Mouse (Mus musculus): ENCODE data around the gene Enpp3. TPM values are rescaled to one million over a fixed set of nuclear protein-coding genes. Genes with fewer than 3 reads are reported as not detected.
"Not testable (repeated sequence)": the region's sequence is repeated elsewhere in the genome, so short reads cannot be mapped to it uniquely, and the experiment has no call there.

Enpp3 gene
- total RNA-seq, 1 experiment from 2014 or later = 1.0 TPM

DNA sequence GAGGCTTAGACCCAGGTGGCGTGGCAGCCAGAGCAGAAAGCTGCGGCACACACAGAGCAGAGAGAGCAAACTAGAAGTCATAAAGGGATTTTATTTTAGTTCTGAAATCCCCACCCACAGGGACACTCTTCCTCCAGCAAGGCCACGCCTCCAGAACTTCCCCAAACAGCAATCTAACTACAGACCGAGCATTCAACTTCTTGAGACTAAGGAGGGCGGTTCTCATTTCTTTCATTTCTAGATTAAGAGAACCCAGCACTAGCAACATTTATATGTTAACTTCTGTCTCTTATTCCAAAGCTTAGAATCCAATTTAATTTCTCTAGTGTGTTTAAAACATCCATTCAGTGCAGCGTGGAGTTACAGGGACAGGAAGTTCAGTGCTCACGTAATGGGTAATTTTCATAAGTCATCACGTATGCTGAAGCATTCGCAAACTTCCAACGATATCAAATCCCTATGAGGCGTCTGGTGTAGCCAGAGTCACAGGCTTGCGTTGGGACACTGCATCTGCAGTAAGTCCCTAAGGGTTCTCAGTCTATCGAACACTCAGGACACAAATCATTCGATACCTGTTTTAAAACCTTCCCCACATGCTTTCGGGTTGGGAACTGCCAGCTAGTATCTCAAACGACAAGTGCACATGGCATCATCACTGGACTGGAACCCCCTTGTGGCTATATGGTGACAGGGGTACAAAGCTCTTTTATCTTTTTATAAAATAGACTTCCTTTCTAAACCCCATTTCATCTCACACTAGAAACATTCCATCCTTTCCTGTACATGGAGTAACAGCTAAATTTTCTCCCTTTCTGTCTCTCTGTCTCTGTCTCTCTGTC, 18.7 kb downstream of the Enpp3 start:
- peak; percentile 76 for ATAC-seq (ENCODE audit: extremely low read depth, insufficient number of reproducible peaks, low FRiP score, poor library complexity, severe bottlenecking)

DNA sequence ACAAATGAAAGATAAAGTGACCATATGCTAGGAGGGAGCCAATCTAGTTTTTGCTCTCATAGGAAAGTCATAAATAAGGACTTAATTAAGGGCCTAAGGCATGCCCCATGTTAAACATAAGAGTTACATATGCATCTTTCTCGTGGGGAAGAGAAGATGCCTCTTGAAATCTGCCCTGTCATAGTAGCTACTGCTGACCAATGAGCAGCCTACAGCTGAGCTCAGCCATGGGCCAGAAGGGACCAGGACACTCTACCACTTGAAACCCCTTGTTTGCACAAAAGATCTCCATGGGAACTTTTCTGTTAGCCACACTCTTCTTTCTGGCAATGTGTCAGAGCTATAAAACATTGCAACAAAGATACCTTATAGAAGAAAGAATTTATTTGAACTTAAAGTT, 19.4 kb downstream of the Enpp3 start:
- ATAC-seq (ENCODE audit: extremely low read depth, insufficient number of reproducible peaks, low FRiP score, poor library complexity, severe bottlenecking) = 0 out of 2 replicates have a peak, but pooled peaks have one; percentile 5

DNA sequence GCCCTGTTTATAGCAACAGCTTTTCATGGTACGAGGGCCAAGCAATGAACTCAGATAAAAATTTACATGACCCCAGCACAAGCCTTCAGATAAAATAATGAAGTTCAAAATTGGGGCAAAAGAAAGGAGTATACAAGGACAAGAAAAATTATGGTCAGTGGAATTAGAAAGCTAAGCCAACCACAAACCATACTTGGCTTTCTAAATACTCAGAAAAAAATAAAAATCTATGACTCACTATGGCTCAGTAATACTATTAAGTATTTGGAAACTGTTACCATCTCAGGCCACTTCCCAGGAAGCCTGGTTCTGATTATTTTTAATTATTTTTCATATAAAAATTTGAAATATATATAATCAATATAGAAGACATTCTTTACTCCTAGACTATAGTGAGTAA, 19.8 kb downstream of the Enpp3 start:
- no peak for ATAC-seq (ENCODE audit: extremely low read depth, insufficient number of reproducible peaks, low FRiP score, poor library complexity, severe bottlenecking)

DNA sequence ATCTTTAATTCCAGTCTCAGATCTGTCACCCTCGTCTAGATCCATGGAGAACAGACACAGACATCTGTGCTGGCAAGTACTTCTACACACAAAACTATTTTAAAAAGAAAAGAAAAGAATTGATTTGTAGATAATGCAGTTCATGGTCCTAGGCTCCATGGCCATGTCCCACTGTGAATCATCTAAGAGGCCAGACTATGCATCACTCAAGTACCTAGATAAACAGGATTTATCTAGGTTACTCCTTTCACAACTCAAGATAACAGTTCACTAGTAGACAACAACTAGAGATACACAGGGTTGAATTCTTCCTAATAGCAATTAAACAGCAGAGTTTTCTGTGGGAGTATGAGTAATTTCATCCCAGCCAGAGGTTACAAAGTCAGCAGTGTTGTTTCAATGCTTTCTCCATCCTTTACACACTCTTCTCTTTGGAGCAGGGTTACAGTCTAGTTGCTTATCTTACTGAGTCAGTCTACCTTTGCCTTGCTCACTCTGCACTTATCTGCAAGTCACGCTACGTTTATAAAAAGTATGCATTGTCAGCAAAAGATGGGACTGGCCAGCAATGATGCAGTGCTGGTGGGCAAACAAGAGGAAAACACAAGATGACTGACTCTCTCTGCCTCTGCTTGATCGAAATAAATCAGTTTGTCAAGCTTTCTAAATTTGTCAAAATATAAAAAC, 20.5 kb downstream of the Enpp3 start:
- ATAC-seq (ENCODE audit: extremely low read depth, insufficient number of reproducible peaks, low FRiP score, poor library complexity, severe bottlenecking) = no peak

DNA sequence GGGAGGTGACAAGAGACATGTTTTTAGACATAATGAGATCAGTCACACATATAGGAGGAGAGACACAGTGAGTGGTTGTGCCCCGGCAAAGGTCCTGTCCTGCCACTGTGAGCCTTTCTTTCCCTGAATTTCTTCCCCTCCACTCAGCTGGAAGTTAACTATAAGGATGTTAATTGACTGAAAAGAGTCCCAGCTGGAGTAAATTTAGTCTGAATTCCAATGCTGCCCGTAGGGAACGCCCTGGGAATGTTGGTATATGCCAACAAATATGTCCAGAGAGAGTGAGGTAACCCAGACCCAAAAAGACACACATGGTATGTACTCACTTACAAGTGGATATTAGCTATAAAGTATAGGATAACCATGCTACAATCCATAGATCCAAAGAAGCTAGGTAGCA, 23.1 kb downstream of the Enpp3 start:
- no peak for ATAC-seq (ENCODE audit: extremely low read depth, insufficient number of reproducible peaks, low FRiP score, poor library complexity, severe bottlenecking)

DNA sequence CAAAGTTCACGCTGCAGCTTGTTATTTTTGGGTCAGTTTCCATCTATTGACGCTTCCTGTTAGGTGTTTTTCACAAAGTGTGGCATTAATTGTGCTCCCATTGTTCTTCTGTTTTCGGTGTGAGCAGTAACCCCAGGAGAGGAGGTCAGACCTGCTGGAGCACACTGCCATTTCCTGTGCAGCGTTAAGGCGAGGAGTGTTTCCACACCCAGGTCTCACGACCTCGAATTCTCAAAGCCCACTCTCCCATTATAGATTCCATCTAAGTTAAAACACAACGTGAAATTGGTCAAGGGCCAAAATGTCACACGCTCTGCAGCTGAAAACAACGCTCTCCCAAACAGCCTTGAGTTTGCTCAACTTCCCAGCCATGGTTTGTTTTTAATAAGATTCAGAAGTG, 32.0 kb downstream of the Enpp3 start:
- no peak for ATAC-seq (ENCODE audit: extremely low read depth, insufficient number of reproducible peaks, low FRiP score, poor library complexity, severe bottlenecking)

DNA sequence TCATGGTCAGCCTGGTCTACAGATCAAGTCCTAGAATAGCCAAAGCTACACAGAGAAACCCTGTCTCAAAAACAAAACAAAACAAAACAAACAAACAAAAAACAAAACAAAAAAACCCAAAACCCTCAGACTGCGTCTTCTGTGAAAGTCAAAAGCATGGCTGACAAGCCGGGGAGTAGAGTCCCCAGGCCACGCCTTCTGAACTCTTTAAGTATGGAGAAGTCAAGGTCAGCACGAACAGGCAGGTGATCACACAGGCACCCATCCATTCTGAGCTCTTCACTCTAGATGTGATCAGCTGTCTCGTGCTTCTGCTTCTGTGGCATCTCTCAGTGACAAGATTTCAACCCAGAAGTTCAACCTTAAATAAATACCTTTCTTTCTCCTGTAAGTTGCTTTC, 35.9 kb downstream of the Enpp3 start:
- no peak for ATAC-seq (ENCODE audit: extremely low read depth, insufficient number of reproducible peaks, low FRiP score, poor library complexity, severe bottlenecking)

DNA sequence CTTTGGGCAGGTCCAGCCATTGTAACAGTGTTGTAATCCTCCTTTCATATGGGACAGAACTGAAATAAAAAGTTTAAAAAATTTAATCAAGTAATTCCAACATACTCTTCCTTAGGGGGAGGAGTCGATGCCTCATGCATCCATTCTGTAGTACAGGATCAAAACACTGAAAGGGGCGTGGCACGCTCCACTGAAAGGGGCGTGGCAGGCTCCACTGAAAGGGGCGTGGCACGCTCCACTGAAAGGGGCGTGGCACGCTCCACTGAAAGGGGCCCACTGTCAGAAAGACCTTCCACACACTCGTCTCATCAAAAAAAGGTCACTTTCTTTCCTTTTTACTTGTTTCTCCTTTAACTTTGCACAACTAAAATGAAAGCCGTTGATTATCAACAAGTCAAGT, 36.7 kb downstream of the Enpp3 start:
- no peak for ATAC-seq (ENCODE audit: extremely low read depth, insufficient number of reproducible peaks, low FRiP score, poor library complexity, severe bottlenecking)

DNA sequence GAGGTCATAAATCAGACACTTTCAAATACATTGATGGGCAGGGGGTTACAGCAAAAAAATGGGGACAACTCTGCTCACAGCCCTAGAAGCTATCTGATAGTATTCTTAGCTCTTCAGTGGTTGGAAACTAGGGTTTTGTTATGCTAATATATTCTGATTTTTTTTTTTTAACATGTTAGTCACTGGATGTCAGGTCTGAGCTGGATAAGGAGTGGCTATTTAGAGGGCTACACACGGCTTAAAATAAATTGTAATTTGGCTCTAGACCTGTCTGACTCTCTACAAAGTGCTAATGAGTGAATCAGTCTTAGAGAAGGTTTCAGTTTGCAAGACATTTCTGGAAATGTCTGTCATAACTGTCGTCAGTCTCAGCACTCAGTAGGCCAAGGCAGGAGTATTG, 37.5 kb downstream of the Enpp3 start:
- no peak for ATAC-seq (ENCODE audit: extremely low read depth, insufficient number of reproducible peaks, low FRiP score, poor library complexity, severe bottlenecking)

DNA sequence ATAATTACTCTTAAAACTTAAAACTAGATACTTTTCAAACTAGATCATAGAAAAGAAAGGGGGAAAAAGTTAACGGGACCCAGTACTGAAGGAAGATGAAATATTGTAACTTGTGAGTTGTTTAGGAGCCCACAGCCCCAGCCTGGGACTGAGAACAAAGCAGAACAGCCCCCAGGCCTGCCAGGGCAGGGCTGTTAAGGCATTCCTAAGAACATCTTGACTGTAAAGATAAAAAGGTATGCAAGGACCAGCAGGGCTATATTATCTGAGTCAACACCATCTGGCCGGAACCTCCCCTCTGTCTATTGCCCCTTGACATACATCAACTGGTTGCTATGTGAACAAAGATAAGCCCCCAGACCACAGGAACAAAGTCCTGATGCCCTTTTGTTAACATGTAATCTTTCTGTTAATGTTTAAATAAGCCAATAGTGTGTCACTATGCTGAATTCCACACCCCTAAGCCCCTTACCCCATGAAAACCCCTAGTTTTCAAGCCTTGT, 39.8 kb downstream of the Enpp3 start:
- not testable (repeated sequence) for ATAC-seq (ENCODE audit: extremely low read depth, insufficient number of reproducible peaks, low FRiP score, poor library complexity, severe bottlenecking)

DNA sequence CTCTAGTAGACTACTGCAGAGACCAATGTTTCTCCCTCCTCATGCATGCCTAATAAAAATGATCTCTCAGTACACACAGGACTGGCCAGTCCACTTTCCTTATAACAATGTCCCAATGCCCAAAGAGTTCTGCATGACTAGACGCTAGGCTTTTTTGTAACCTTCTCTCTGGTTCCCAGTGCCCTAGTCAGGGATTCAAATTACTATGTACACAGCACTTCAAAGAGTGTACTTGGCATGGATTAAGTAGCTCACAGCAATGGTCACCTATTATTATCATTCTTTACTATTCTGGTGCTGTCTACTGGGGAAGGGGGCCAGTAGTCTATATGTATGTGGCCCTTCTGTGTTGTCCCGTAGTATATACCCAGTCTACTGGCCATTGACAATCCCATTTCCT, 40.8 kb downstream of the Enpp3 start:
- no peak for ATAC-seq (ENCODE audit: extremely low read depth, insufficient number of reproducible peaks, low FRiP score, poor library complexity, severe bottlenecking)

DNA sequence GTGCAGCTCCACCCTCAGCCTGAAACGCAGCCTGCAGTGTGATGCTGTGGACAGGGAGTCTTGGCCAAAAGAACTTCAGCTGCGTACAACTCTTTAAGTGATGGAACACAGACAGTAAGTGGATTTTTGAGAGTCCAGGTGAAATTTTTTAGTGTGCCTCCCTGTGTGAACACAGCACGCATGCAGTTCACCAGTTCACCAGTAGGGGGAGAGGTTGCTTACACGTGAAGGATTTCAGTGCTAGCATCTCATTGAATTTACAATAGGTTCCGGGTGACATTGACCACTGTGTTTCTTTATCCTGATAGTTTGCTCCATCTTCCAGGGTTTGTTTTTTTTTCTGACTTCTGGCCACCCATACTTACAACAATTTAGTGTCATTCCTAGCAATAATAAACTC, 45.4 kb downstream of the Enpp3 start:
- ATAC-seq (ENCODE audit: extremely low read depth, insufficient number of reproducible peaks, low FRiP score, poor library complexity, severe bottlenecking) = peak; percentile 71; the same call in 1 of the 2 replicates

DNA sequence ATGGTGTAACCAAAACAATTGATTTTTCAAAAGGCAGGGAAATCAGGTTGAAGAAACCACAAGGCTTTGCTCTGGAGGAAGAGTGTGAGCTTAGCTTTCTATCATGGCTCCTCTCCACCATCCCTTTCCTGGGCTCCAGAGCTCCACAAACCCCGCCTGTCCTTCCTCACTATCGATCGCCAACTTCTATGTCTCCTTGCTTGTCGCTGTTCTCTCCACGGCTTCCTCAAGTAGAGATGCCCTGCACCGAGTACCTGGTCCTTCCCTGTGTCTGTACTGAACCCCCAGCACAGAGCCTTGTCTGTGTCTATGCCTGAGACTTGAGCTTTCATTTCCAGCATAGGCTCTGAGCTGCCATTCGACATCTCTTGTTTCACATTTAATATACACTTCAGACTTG, 49.9 kb downstream of the Enpp3 start:
- ATAC-seq (ENCODE audit: extremely low read depth, insufficient number of reproducible peaks, low FRiP score, poor library complexity, severe bottlenecking) = no peak

DNA sequence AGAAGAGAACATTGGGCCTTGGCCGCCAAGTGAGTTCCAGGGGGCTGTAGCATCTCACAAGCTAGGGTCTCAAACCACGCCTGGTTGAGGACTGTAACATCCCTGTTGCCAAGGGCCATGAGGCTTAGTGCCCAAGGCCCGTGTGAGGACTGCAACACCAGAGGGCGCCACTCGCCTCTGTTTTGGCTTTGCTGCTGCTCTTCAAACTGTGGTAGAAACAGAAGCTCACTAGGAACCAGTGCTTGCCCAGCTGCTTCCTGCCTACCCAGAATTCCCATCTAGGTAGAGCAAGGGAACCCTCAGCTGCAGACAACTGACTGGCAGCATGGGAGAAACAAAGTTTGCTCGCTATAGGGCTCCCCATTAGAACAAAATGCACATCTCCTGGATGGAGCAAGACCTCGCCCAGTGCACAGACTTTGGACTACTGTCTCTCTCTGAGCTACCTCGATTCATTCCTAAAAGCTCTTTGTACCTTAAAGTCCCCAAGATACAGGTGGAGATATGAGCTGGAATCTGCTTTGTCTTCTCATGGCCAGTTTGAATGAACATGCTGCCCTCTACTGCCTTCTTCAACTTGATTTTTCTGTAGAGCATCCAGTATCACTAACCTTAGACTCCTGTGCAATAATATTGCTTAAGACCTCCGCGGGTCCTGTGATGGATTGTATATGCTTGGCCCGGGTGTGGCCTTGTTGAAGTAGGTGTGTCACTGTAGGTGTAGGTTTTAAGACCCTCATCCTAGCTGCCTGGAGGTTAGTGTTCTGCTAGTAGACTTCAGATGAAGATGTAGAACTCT, 52.7 kb downstream of the Enpp3 start:
- ATAC-seq (ENCODE audit: extremely low read depth, insufficient number of reproducible peaks, low FRiP score, poor library complexity, severe bottlenecking) = peak; percentile 81

DNA sequence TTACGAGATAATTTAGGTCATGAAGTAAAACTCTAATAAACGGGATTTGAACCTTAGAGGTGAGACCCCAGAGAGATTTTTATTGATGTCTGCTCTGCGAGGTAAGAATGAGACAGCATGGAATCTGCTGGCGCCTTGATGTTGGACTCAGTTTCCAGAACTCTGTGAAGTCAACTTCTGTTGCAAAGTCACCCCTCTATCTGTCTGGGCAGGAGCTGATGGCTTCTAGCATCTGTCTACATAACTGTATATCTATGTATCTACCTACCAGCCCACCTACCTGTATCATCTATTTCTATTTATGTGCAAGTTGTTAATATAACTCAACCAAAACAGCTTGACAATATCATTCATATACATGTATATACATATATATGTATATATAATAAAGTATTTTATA, 57.3 kb downstream of the Enpp3 start:
- no peak for ATAC-seq (ENCODE audit: extremely low read depth, insufficient number of reproducible peaks, low FRiP score, poor library complexity, severe bottlenecking)

DNA sequence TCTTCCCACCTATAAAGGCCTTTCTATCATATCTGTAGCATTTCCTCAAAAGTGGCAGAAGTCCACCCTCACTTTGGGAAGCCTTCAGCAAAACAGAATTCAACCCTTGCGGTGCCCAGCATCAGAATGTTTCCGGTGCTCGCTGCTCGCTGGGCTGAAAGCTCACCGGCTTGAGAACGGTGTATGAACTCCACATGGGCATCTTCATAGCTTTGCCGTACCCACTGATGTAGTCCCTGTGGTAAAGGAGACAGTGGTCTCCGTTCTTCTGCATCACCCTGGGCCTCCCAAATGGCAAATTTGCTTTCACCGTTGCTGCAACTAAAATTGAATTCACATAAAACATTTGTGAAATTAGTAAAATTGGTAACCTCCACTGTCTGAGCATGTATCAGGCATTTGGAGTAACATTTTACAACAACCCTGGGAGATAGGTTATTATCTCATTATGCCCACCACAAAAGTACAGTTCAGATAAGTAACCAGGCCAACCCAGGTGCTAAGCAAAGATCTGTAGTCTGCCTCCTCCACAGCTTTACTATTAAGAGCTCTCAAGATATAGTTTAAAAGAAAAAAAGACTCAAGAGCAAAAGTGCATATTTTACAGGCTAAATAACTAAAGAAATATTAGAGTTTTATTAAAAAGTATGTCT, 57.9 kb downstream of the Enpp3 start:
- no peak for ATAC-seq (ENCODE audit: extremely low read depth, insufficient number of reproducible peaks, low FRiP score, poor library complexity, severe bottlenecking)

DNA sequence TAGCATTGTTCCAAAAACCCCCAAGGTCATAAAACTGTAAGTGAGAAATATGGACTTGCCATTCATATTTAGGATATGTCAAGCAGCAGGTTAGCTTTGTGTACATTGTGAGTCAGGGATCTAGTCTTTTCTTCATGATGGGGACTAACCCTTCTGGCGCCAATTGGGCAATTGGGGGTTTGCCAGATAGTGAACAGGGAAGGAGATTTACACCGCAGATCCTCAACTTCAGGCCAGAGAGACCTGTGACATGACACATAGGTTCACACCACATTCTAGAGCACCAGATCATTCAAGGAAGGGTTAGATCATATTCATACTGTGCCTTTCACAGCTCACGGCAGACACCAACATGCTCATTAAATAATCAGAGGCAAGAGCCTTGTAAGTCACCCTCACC, 58.7 kb downstream of the Enpp3 start:
- no peak for ATAC-seq (ENCODE audit: extremely low read depth, insufficient number of reproducible peaks, low FRiP score, poor library complexity, severe bottlenecking)

DNA sequence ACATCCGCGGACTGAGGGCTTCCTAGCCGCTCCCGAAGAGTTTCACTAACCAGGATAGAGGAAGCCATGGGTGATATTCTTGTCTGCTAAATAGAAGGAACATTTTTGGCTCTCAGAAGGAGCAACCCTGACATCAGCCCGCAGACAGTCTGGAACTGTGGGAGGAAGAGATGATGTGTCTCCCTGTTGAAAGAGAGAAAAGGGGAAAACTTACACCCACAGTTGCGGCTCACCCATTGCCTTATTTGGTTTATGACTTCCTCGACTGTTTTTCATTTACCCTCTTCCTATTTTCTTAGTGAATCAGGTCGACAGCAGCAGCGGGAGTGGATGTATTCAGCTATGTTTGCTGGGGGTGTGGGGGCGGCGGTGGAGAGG, 64.0 kb downstream of the Enpp3 start:
- no peak for ATAC-seq (ENCODE audit: extremely low read depth, insufficient number of reproducible peaks, low FRiP score, poor library complexity, severe bottlenecking)
